Mouse (Mus musculus) limb, embryonic 15.5 days (tissue): Measurements from ENCODE around the gene Kmt2e. TPM values are rescaled to one million over a fixed set of nuclear protein-coding genes. Genes with fewer than 3 reads are reported as not detected.

Experiments used
- ATAC-seq: fragments of 200-750 bp; cut with Nextera tagmentation; 2 replicates; pipeline ENCODE4 v1.8.0; 2017; ENCODE audit warnings: low read depth, moderate TSS enrichment; ENCODE audit not compliant: insufficient number of reproducible peaks, low FRiP score, low TSS enrichment
- H3K27ac ChIP-seq: fragments of 300-500 bp; sonication (generic); 2 replicates; pipeline ENCODE4 v1.5.1; 2015; ENCODE audit warnings: moderate library complexity, mild to moderate bottlenecking, inconsistent platforms
- H3K27me3 ChIP-seq: fragments of 300-500 bp; sonication (generic); 2 replicates; pipeline ENCODE4 v1.6.1; 2015; ENCODE audit warnings: inconsistent platforms
- H3K36me3 ChIP-seq: fragments of 300-500 bp; sonication (generic); 2 replicates; pipeline ENCODE4 v1.6.1; 2015; ENCODE audit warnings: inconsistent platforms
- H3K4me1 ChIP-seq: fragments of 300-500 bp; sonication (generic); 2 replicates; pipeline ENCODE4 v1.6.1; 2015; ENCODE audit warnings: inconsistent platforms
- H3K4me2 ChIP-seq: fragments of 300-500 bp; sonication (generic); 2 replicates; pipeline ENCODE4 v1.6.1; 2015; ENCODE audit warnings: mild to moderate bottlenecking, inconsistent platforms
- H3K4me3 ChIP-seq: fragments of 300-500 bp; sonication (generic); 2 replicates; pipeline ENCODE4 v1.5.1; 2015; ENCODE audit warnings: mild to moderate bottlenecking, inconsistent platforms
- H3K9ac ChIP-seq: fragments of 300-500 bp; sonication (generic); 2 replicates; pipeline ENCODE4 v1.6.1; 2015; ENCODE audit warnings: inconsistent platforms
- H3K9me3 ChIP-seq: fragments of 300-500 bp; sonication (generic); 2 replicates; pipeline ENCODE4 v1.6.1; 2016; ENCODE audit warnings: inconsistent platforms
- WGBS: fragments of 180-500 bp; shearing (Covaris S2); methylation state at CpG from one replicate; pipeline ENCODE4 v1.1.7; 2015; 5-methylcytosine and 5-hydroxymethylcytosine counted together
- polyA plus RNA-seq: library from polyadenylated mRNA; unstranded; fragments of >200 nt; fragmentation: Nextera tagmentation; extraction: Ambion mirVana; gene quantifications from 2 replicates; pipeline ENCODE4 v1.2.1, GENCODE M21; 2015

Kmt2e gene
- polyA plus RNA-seq, 1 experiment from 2014 or later, result 105 TPM

GRCm38 (mm10) chr5:23513468-23513867 lies 79.2 kb downstream of the Kmt2e start:
- no peaks in the 10 kb centered on the region for H3K27me3 ChIP-seq
- peaks cover 73% of the 10 kb centered on the region for H3K36me3 ChIP-seq
- H3K4me3 ChIP-seq, result no peak overlapping the region
- no peak overlapping the region for H3K9ac ChIP-seq
- no peaks in the 10 kb centered on the region for H3K4me1 ChIP-seq
- 93% methylated on average over 13 of the region's 13 CpGs for WGBS
- H3K27ac ChIP-seq, result no peak overlapping the region
- ATAC-seq, result no peak
- H3K4me2 ChIP-seq, result no peak overlapping the region
- H3K9me3 ChIP-seq, result no peaks in the 10 kb centered on the region

- no peak for ATAC-seq
- H3K36me3 ChIP-seq, result peaks cover 62% of the 10 kb centered on the region
- 89% methylated on average over 10 of the region's 10 CpGs for WGBS
These were observed 80.8 kb downstream of the Kmt2e start for GRCm38 (mm10) chr5:23515038-23515437.

GRCm38 (mm10) chr5:23516962-23517361 lies 82.7 kb downstream of the Kmt2e start:
- H3K36me3 ChIP-seq, result peaks cover 52% of the 10 kb centered on the region
- no peaks in the 10 kb centered on the region for H3K9me3 ChIP-seq
- H3K27ac ChIP-seq, result no peak overlapping the region
- no peaks in the 10 kb centered on the region for H3K27me3 ChIP-seq
- no peak overlapping the region for H3K4me2 ChIP-seq
- H3K4me3 ChIP-seq, result no peak overlapping the region
- H3K4me1 ChIP-seq, result 0 out of 2 replicates have a peak, but pooled peaks cover 3% of the 10 kb centered on the region
- ATAC-seq, result no peak
- no peak overlapping the region for H3K9ac ChIP-seq
- 81% methylated on average over 3 of the region's 3 CpGs for WGBS

More at GRCm38 (mm10) chr5:23515038-23515437, 80.8 kb downstream of the Kmt2e start:
- Histone ChIP-seq H3K9ac (no peak overlapping the region), H3K4me1 (0 out of 2 replicates have a peak, but pooled peaks cover 3% of the 10 kb centered on the region), H3K27ac (no peak overlapping the region), H3K9me3 (no peaks in the 10 kb centered on the region), H3K4me3 (no peak overlapping the region), H3K27me3 (no peaks in the 10 kb centered on the region), H3K4me2 (no peak overlapping the region)

- Histone ChIP-seq H3K4me1 (0 out of 2 replicates have a peak, but pooled peaks cover 3% of the 10 kb centered on the region), H3K27ac (no peak overlapping the region), H3K9ac (no peak overlapping the region), H3K4me3 (no peak overlapping the region), H3K4me2 (no peak overlapping the region), H3K36me3 (peaks cover 51% of the 10 kb centered on the region), H3K27me3 (no peaks in the 10 kb centered on the region), H3K9me3 (no peaks in the 10 kb centered on the region)
- 82% methylated on average over 4 of the region's 4 CpGs for WGBS
- ATAC-seq, result no peak
These were observed 83.6 kb downstream of the Kmt2e start for GRCm38 (mm10) chr5:23517839-23518238.

- Histone ChIP-seq H3K27ac (no peak overlapping the region), H3K4me3 (no peak overlapping the region), H3K9ac (no peak overlapping the region), H3K36me3 (peaks cover 45% of the 10 kb centered on the region), H3K9me3 (no peaks in the 10 kb centered on the region), H3K4me1 (0 out of 2 replicates have a peak, but pooled peaks cover 3% of the 10 kb centered on the region), H3K4me2 (no peak overlapping the region), H3K27me3 (no peaks in the 10 kb centered on the region)
- ATAC-seq, result no peak
- 64% methylated on average over 3 of the region's 3 CpGs for WGBS
These were observed 84.4 kb downstream of the Kmt2e start for GRCm38 (mm10) chr5:23518673-23519072.

GRCm38 (mm10) chr5:23519679-23520078 lies 85.4 kb downstream of the Kmt2e start:
- Histone ChIP-seq H3K4me1 (0 out of 2 replicates have a peak, but pooled peaks cover 3% of the 10 kb centered on the region), H3K27me3 (no peaks in the 10 kb centered on the region), H3K4me3 (no peak overlapping the region), H3K9ac (no peak overlapping the region), H3K4me2 (no peak overlapping the region), H3K9me3 (no peaks in the 10 kb centered on the region), H3K27ac (no peak overlapping the region), H3K36me3 (peaks cover 45% of the 10 kb centered on the region)
- 96% methylated on average over 3 of the region's 3 CpGs for WGBS
- ATAC-seq, result no peak

- Histone ChIP-seq H3K9ac (no peak overlapping the region), H3K4me3 (no peak overlapping the region), H3K27ac (no peak overlapping the region), H3K36me3 (peaks cover 47% of the 10 kb centered on the region), H3K27me3 (no peaks in the 10 kb centered on the region), H3K4me1 (0 out of 2 replicates have a peak, but pooled peaks cover 3% of the 10 kb centered on the region), H3K4me2 (no peak overlapping the region), H3K9me3 (no peaks in the 10 kb centered on the region)
- 44% methylated on average over 1 of the region's 1 CpGs for WGBS
- ATAC-seq, result no peak
These were observed 87.4 kb downstream of the Kmt2e start for GRCm38 (mm10) chr5:23521645-23522044.

- H3K27me3 ChIP-seq, result no peaks in the 10 kb centered on the region
- 84% methylated on average over 3 of the region's 3 CpGs for WGBS
- no peak overlapping the region for H3K27ac ChIP-seq
- H3K36me3 ChIP-seq, result peaks cover 45% of the 10 kb centered on the region
- H3K9me3 ChIP-seq, result no peaks in the 10 kb centered on the region
- no peaks in the 10 kb centered on the region for H3K4me1 ChIP-seq
- no peak for ATAC-seq
- no peak overlapping the region for H3K9ac ChIP-seq
- no peak overlapping the region for H3K4me3 ChIP-seq
- H3K4me2 ChIP-seq, result no peak overlapping the region
These were observed 89.7 kb downstream of the Kmt2e start for GRCm38 (mm10) chr5:23523936-23524335.

GRCm38 (mm10) chr5:23524621-23525020 lies 90.4 kb downstream of the Kmt2e start:
- Histone ChIP-seq H3K27ac (no peak overlapping the region), H3K4me2 (no peak overlapping the region), H3K9me3 (no peaks in the 10 kb centered on the region), H3K4me1 (no peaks in the 10 kb centered on the region), H3K9ac (no peak overlapping the region), H3K4me3 (no peak overlapping the region), H3K27me3 (no peaks in the 10 kb centered on the region), H3K36me3 (peaks cover 45% of the 10 kb centered on the region)
- ATAC-seq, result no peak
- 62% methylated on average over 3 of the region's 3 CpGs for WGBS

- Histone ChIP-seq H3K9me3 (no peaks in the 10 kb centered on the region), H3K4me1 (no peaks in the 10 kb centered on the region), H3K27me3 (no peaks in the 10 kb centered on the region), H3K27ac (no peak overlapping the region), H3K9ac (no peak overlapping the region), H3K4me3 (no peak overlapping the region), H3K36me3 (peaks cover 21% of the 10 kb centered on the region), H3K4me2 (no peak overlapping the region)
- 94% methylated on average over 6 of the region's 6 CpGs for WGBS
- ATAC-seq, result no peak
These were observed 96.9 kb downstream of the Kmt2e start for GRCm38 (mm10) chr5:23531100-23531499.

- no peak for ATAC-seq
- H3K27me3 ChIP-seq, result no peaks in the 10 kb centered on the region
- H3K4me2 ChIP-seq, result no peak overlapping the region
- no peak overlapping the region for H3K4me3 ChIP-seq
- H3K4me1 ChIP-seq, result no peaks in the 10 kb centered on the region
- no peak overlapping the region for H3K9ac ChIP-seq
- no peak overlapping the region for H3K27ac ChIP-seq
- no peaks in the 10 kb centered on the region for H3K9me3 ChIP-seq
- 83% methylated on average over 7 of the region's 7 CpGs for WGBS
- H3K36me3 ChIP-seq, result peaks cover 22% of the 10 kb centered on the region; the same call in 1 of the 2 replicates
These were observed 97.4 kb downstream of the Kmt2e start for GRCm38 (mm10) chr5:23531541-23532096.

GRCm38 (mm10) chr5:23535692-23536091 lies 101.5 kb downstream of the Kmt2e start:
- no peaks in the 10 kb centered on the region for H3K27me3 ChIP-seq
- H3K36me3 ChIP-seq, result peaks cover 39% of the 10 kb centered on the region
- no peak for ATAC-seq

GRCm38 (mm10) chr5:23551687-23552086 lies 117.4 kb downstream of the Kmt2e start:
- WGBS, result 75% methylated on average over 5 of the region's 5 CpGs
- H3K27me3 ChIP-seq, result no peaks in the 10 kb centered on the region
- no peaks in the 10 kb centered on the region for H3K9me3 ChIP-seq
- no peak overlapping the region for H3K9ac ChIP-seq
- no peak overlapping the region for H3K27ac ChIP-seq
- no peak for ATAC-seq
- no peak overlapping the region for H3K4me3 ChIP-seq
- H3K4me2 ChIP-seq, result no peak overlapping the region
- no peaks in the 10 kb centered on the region for H3K4me1 ChIP-seq
- H3K36me3 ChIP-seq, result no peaks in the 10 kb centered on the region

More at GRCm38 (mm10) chr5:23535692-23536091, 101.5 kb downstream of the Kmt2e start:
- WGBS, result 89% methylated on average over 7 of the region's 7 CpGs
- Histone ChIP-seq H3K4me2 (no peak overlapping the region), H3K4me3 (no peak overlapping the region), H3K4me1 (no peaks in the 10 kb centered on the region), H3K9ac (no peak overlapping the region), H3K27ac (no peak overlapping the region), H3K9me3 (no peaks in the 10 kb centered on the region)
